In genomic region chr5:150246737-150247136, GRCm38 (mm10) we compare ENCODE assay signal across 10 mouse cellular contexts.
DNase-seq lines count a peak whose midpoint lies in the region; ATAC-seq and TF ChIP-seq lines count a peak whose summit lies in the region.
"Had no signal": no experiment of that assay in that cellular context is flagged by ENCODE, and none has a peak within 500 bp of the region (broad histone marks: within the 10 kb centered on the region; RNA-seq: fewer than 3 reads in every experiment).

No protein-coding gene starts in this region.

- no peak overlapping the region for H3K4me2 ChIP-seq in kidney, postnatal 0 days (ENCODE audit: low read length)
- H3K4me2 ChIP-seq: hindbrain, embryonic 15.5 days; lung, embryonic 15.5 days had no signal

- no peak overlapping the region for H3K4me3 ChIP-seq in kidney, postnatal 0 days (replicated peaks; ENCODE audit: low read depth, low read length)
- no peak overlapping the region for H3K4me3 ChIP-seq in spleen, adult 2 months (ENCODE audit: extremely low read depth, insufficient read depth, insufficient read length)
- H3K4me3 ChIP-seq in bone marrow macrophage, adult 2 months (ENCODE audit: insufficient read depth, low read length), result no peak overlapping the region
- H3K4me3 ChIP-seq: hindbrain, embryonic 15.5 days; lung, embryonic 15.5 days had no signal

- H3K27me3 ChIP-seq in kidney, postnatal 0 days (ENCODE audit: insufficient read depth, low read length), result no peaks in the 10 kb centered on the region
- H3K27me3 ChIP-seq in spleen, adult 2 months (ENCODE audit: control insufficient read depth, insufficient read depth, low read length), result no peaks in the 10 kb centered on the region
- H3K27me3 ChIP-seq: hindbrain, embryonic 15.5 days; lung, embryonic 15.5 days had no signal

- no peak for ATAC-seq in kidney, postnatal 0 days (replicated peaks; ENCODE audit: low FRiP score, low read depth)

- peak; percentile 38 for DNase-seq in kidney, postnatal 0 days (ENCODE audit: low spot score)
- DNase-seq in kidney, adult 8-10 months, result no peak
- no peak for DNase-seq in spleen, adult 2 months (ENCODE audit: low read depth in 1 of 2, low spot score in 2 of 2)
- no peak for DNase-seq in spleen, adult 12 weeks (ENCODE audit: low spot score)
- peak; percentile 35 for DNase-seq in retina, postnatal 1 day
- DNase-seq in left cerebral cortex, adult 18-20 months (ENCODE audit: low spot score in 2 of 2), result no peak
- DNase-seq: spleen, adult 18-20 months had no signal

- TF ChIP-seq CTCF in kidney, postnatal 0 days (IDR thresholded peaks at IDR 0.05; ENCODE audit: low read depth), result peak; percentile 65
- peak; percentile 8; the same call in 1 of the 2 replicates for TF ChIP-seq CTCF in spleen, adult 2 months (IDR thresholded peaks at IDR 0.05; ENCODE audit: extremely low read depth, insufficient read depth, insufficient read length, insufficient replicate concordance)
- peak; percentile 16; the same call in 1 of the 2 replicates for TF ChIP-seq CTCF in bone marrow macrophage, adult 2 months (IDR thresholded peaks at IDR 0.05; ENCODE audit: low read depth, low read length)

- H3K9ac ChIP-seq in kidney, postnatal 0 days (ENCODE audit: low read depth, low read length), result no peak overlapping the region
- H3K9ac ChIP-seq: hindbrain, embryonic 15.5 days; lung, embryonic 15.5 days had no signal

- WGBS in kidney, postnatal 0 days, result 76% methylated on average over 3 of the region's 3 CpGs
- WGBS in spleen, adult 2 months, result 91% methylated on average over 3 of the region's 3 CpGs

- no peaks in the 10 kb centered on the region for H3K9me3 ChIP-seq in kidney, postnatal 0 days (replicated peaks; ENCODE audit: low read length)
- H3K9me3 ChIP-seq: hindbrain, embryonic 15.5 days; lung, embryonic 15.5 days had no signal

- no peak for TF ChIP-seq POLR2A in spleen, adult 2 months (IDR thresholded peaks at IDR 0.05; ENCODE audit: low read depth, low read length)
- no peak for TF ChIP-seq POLR2A in bone marrow macrophage, adult 2 months (IDR thresholded peaks at IDR 0.05; ENCODE audit: borderline replicate concordance, low read depth, low read length)

- no peak overlapping the region for H3K27ac ChIP-seq in kidney, postnatal 0 days
- H3K27ac ChIP-seq in spleen, adult 2 months (ENCODE audit: insufficient read depth, low read length), result no peak overlapping the region
- H3K27ac ChIP-seq in bone marrow macrophage, adult 2 months (ENCODE audit: insufficient read depth, low read depth, low read length), result no peak overlapping the region
- H3K27ac ChIP-seq: hindbrain, embryonic 15.5 days; lung, embryonic 15.5 days had no signal

- no peaks in the 10 kb centered on the region; the same call in 1 of the 2 replicates for H3K4me1 ChIP-seq in kidney, postnatal 0 days (replicated peaks; ENCODE audit: insufficient read depth, low read length)
- no peaks in the 10 kb centered on the region for H3K4me1 ChIP-seq in spleen, adult 2 months (ENCODE audit: control insufficient read depth, insufficient read depth, insufficient read length)
- H3K4me1 ChIP-seq in bone marrow macrophage, adult 2 months (ENCODE audit: control insufficient read depth, insufficient read depth, low read length), result peaks cover 14% of the 10 kb centered on the region
- H3K4me1 ChIP-seq: hindbrain, embryonic 15.5 days; lung, embryonic 15.5 days had no signal

- H3K36me3 ChIP-seq in kidney, postnatal 0 days (ENCODE audit: insufficient read depth, low read length), result no peaks in the 10 kb centered on the region
- no peaks in the 10 kb centered on the region for H3K36me3 ChIP-seq in spleen, adult 2 months (ENCODE audit: control insufficient read depth, insufficient read depth, low read length)
- H3K36me3 ChIP-seq: hindbrain, embryonic 15.5 days; lung, embryonic 15.5 days had no signal

Comparison
In these comparisons a context has a peak if more than half of its experiments do, and no peak if none do; other contexts are left out.
1. DNase-seq: peak in kidney, postnatal 0 days (single experiment) and retina, postnatal 1 day (single experiment); none in kidney, adult 8-10 months (0 of 2), spleen, adult 2 months (0 of 2), spleen, adult 12 weeks (single experiment) and left cerebral cortex, adult 18-20 months (0 of 2).
2. CTCF ChIP-seq: peak in every context shown above with its lines; median percentile 65 in kidney, postnatal 0 days; 16 in bone marrow macrophage, adult 2 months; 8 in spleen, adult 2 months.